Mouse (Mus musculus) layer of hippocampus, adult 2 months (tissue): ENCODE results near the gene Plg. TPM values are rescaled to one million over a fixed set of nuclear protein-coding genes. Genes with fewer than 3 reads are reported as not detected.

Experiments
- DNase-seq, 2 experiments: peaks; one replicate each; pipeline ENCODE4 v3.0.0; 2022; ENCODE audit warnings: low spot score in 2 of 2
- H3K27ac ChIP-seq: fragments of 200-600 bp; 2 replicates; pipeline ENCODE4 v1.8.1; 2022
- H3K4me3 ChIP-seq: fragments of 200-600 bp; 2 replicates; pipeline ENCODE4 v1.8.1; 2022; ENCODE audit warnings: mild to moderate bottlenecking
- CTCF ChIP-seq: fragments of 200-600 bp; conservative IDR thresholded peaks from 2 replicates; pipeline ENCODE4 v1.8.1; 2022; ENCODE audit warnings: antibody characterized with exemption, mild to moderate bottlenecking, moderate library complexity
- total RNA-seq, 2 experiments: library from RNA; stranded (reverse); gene quantifications; 2 replicates each; pipeline ENCODE4 v1.2.3; 2021

The Plg gene
- total RNA-seq, 2 experiments from 2014 or later, result not detected

GRCm38 (mm10) chr17:12437771-12438170 lies 59.4 kb downstream of the Plg start:
- no peak overlapping the region for H3K27ac ChIP-seq
- TF ChIP-seq CTCF, result no peak
- DNase-seq, result no peak
- H3K4me3 ChIP-seq, result no peak overlapping the region

- DNase-seq, result no peak
- Histone ChIP-seq H3K27ac (no peak overlapping the region), H3K4me3 (no peak overlapping the region)
- no peak for TF ChIP-seq CTCF
Measured at GRCm38 (mm10) chr17:12444561-12444960, 66.2 kb downstream of the Plg start.

- Histone ChIP-seq H3K4me3 (no peak overlapping the region), H3K27ac (no peak overlapping the region)
- no peak for DNase-seq
- TF ChIP-seq CTCF, result peak; percentile 51
Measured at GRCm38 (mm10) chr17:12451234-12451633, 72.8 kb downstream of the Plg start.

GRCm38 (mm10) chr17:12452862-12453531 lies 74.6 kb downstream of the Plg start:
- Histone ChIP-seq H3K27ac (no peak overlapping the region), H3K4me3 (no peak overlapping the region)
- no peak for TF ChIP-seq CTCF
- no peak for DNase-seq

GRCm38 (mm10) chr17:12453691-12454090 lies 75.3 kb downstream of the Plg start:
- no peak overlapping the region for H3K27ac ChIP-seq
- TF ChIP-seq CTCF, result no peak
- no peak for DNase-seq
- no peak overlapping the region for H3K4me3 ChIP-seq

GRCm38 (mm10) chr17:12455143-12455790 lies 76.9 kb downstream of the Plg start:
- peak; percentile 76 for TF ChIP-seq CTCF
- no peak overlapping the region for H3K4me3 ChIP-seq
- H3K27ac ChIP-seq, result no peak overlapping the region
- DNase-seq, result peak in 1 of 2 experiments; percentile 29

- Histone ChIP-seq H3K27ac (no peak overlapping the region), H3K4me3 (no peak overlapping the region)
- peak; percentile 46 for TF ChIP-seq CTCF
- no peak for DNase-seq
Measured at GRCm38 (mm10) chr17:12461168-12461567, 82.8 kb downstream of the Plg start.

- TF ChIP-seq CTCF, result no peak
- no peak for DNase-seq
- no peak overlapping the region for H3K27ac ChIP-seq
- H3K4me3 ChIP-seq, result no peak overlapping the region
Measured at GRCm38 (mm10) chr17:12466501-12467000, 88.1 kb downstream of the Plg start.

GRCm38 (mm10) chr17:12467642-12468041 lies 89.2 kb downstream of the Plg start:
- Histone ChIP-seq H3K4me3 (no peak overlapping the region), H3K27ac (no peak overlapping the region)
- DNase-seq, result no peak
- TF ChIP-seq CTCF, result no peak

GRCm38 (mm10) chr17:12468745-12469144 lies 90.3 kb downstream of the Plg start:
- H3K27ac ChIP-seq, result no peak overlapping the region
- no peak for DNase-seq
- no peak overlapping the region for H3K4me3 ChIP-seq
- no peak for TF ChIP-seq CTCF

Other genes with a start within 250 kb of the Plg start
- 10 to 100 TPM; 72.4 to 73.8 TPM for gene Map3k4, start 59.8 kb upstream of the Plg start, total RNA-seq
- under 1 TPM; 0.44 to 0.52 TPM for gene Slc22a3, start 129.1 kb downstream of the Plg start, total RNA-seq
- under 1 TPM; 0.42 to 0.77 TPM for gene Slc22a2, start 205.5 kb downstream of the Plg start, total RNA-seq